In genomic region chr8:35114031-35114430, GRCm38 (mm10) we compare ENCODE assay signal across 16 mouse cellular contexts.
DNase-seq lines count a peak whose midpoint lies in the region; ATAC-seq and TF ChIP-seq lines count a peak whose summit lies in the region.
"Had no signal": no experiment of that assay in that cellular context is flagged by ENCODE, and none has a peak within 500 bp of the region (broad histone marks: within the 10 kb centered on the region; RNA-seq: fewer than 3 reads in every experiment).

No protein-coding gene starts in this region.

- no peaks in the 10 kb centered on the region for H3K27me3 ChIP-seq in embryonic facial prominence, embryonic 14.5 days (replicated peaks; ENCODE audit: control insufficient read depth, insufficient read depth, low read length)
- no peaks in the 10 kb centered on the region for H3K27me3 ChIP-seq in embryonic facial prominence, embryonic 10.5 days (replicated peaks; ENCODE audit: low read depth, poor library complexity, severe bottlenecking)
- H3K27me3 ChIP-seq in lung, postnatal 0 days (replicated peaks; ENCODE audit: insufficient read depth, low read length), result no peaks in the 10 kb centered on the region
- H3K27me3 ChIP-seq in megakaryocyte, embryonic 14.5 days (replicated peaks), result peaks cover 31% of the 10 kb centered on the region
- H3K27me3 ChIP-seq: intestine, embryonic 15.5 days had no signal

- no peaks in the 10 kb centered on the region for H3K36me3 ChIP-seq in embryonic facial prominence, embryonic 14.5 days (ENCODE audit: control insufficient read depth, insufficient read depth, low read length)
- H3K36me3 ChIP-seq in embryonic facial prominence, embryonic 10.5 days (replicated peaks), result no peaks in the 10 kb centered on the region
- no peaks in the 10 kb centered on the region for H3K36me3 ChIP-seq in lung, postnatal 0 days (ENCODE audit: insufficient read depth, low read length)
- H3K36me3 ChIP-seq in megakaryocyte, embryonic 14.5 days (replicated peaks; ENCODE audit: low read length), result no peaks in the 10 kb centered on the region
- H3K36me3 ChIP-seq: G1E; intestine, embryonic 15.5 days had no signal

- WGBS in embryonic facial prominence, embryonic 14.5 days, result 65% methylated on average over 10 of the region's 10 CpGs
- WGBS in embryonic facial prominence, embryonic 10.5 days, result 82% methylated on average over 10 of the region's 10 CpGs
- 58% methylated on average over 10 of the region's 10 CpGs for WGBS in lung, postnatal 0 days

- peak; percentile 16 for DNase-seq in embryonic facial prominence, embryonic 14.5 days (ENCODE audit: low spot score)
- no peak for DNase-seq in embryonic facial prominence, embryonic 10.5 days (ENCODE audit: low spot score)
- peak; percentile 29 for DNase-seq in lung, postnatal 0 days (ENCODE audit: low spot score)
- DNase-seq in lung, adult 18-20 months, result no peak
- DNase-seq in thymus, postnatal 10 days (ENCODE audit: low spot score in 2 of 2), result no peak
- DNase-seq in kidney, postnatal 36 days, result no peak
- DNase-seq: B cell, adult 2 months; cerebellum, adult 2 months; embryo, embryonic 11 days; gastrocnemius, postnatal 36 days; kidney, postnatal 25 days had no signal

- H3K4me1 ChIP-seq in embryonic facial prominence, embryonic 14.5 days (ENCODE audit: control insufficient read depth, insufficient read depth, low read length), result no peaks in the 10 kb centered on the region
- no peaks in the 10 kb centered on the region for H3K4me1 ChIP-seq in embryonic facial prominence, embryonic 10.5 days
- no peaks in the 10 kb centered on the region for H3K4me1 ChIP-seq in lung, postnatal 0 days (ENCODE audit: insufficient read depth, low read depth, low read length)
- 0 out of 2 replicates have a peak, but pooled peaks cover 4% of the 10 kb centered on the region for H3K4me1 ChIP-seq in megakaryocyte, embryonic 14.5 days
- H3K4me1 ChIP-seq: intestine, embryonic 15.5 days had no signal

- H3K4me3 ChIP-seq in embryonic facial prominence, embryonic 14.5 days (ENCODE audit: low read depth, low read length), result no peak overlapping the region
- H3K4me3 ChIP-seq in embryonic facial prominence, embryonic 10.5 days, result no peak overlapping the region
- H3K4me3 ChIP-seq in lung, postnatal 0 days (ENCODE audit: low read depth, low read length), result no peak overlapping the region
- peak overlapping the region; percentile 21 for H3K4me3 ChIP-seq in megakaryocyte, embryonic 14.5 days (replicated peaks)
- H3K4me3 ChIP-seq: intestine, embryonic 15.5 days had no signal

- H3K27ac ChIP-seq in embryonic facial prominence, embryonic 14.5 days (replicated peaks; ENCODE audit: low read depth, low read length), result no peak overlapping the region
- H3K27ac ChIP-seq in embryonic facial prominence, embryonic 10.5 days (replicated peaks), result no peak overlapping the region
- H3K27ac ChIP-seq in lung, postnatal 0 days (ENCODE audit: low read length), result no peak overlapping the region
- H3K27ac ChIP-seq: intestine, embryonic 15.5 days had no signal

- ATAC-seq in embryonic facial prominence, embryonic 14.5 days (ENCODE audit: low read depth), result peak; percentile 72
- ATAC-seq in lung, postnatal 0 days, result peak; percentile 43
- peak; percentile 87 for ATAC-seq in common myeloid progenitor, adult 5-6 weeks (replicated peaks; ENCODE audit: low read depth, poor library complexity, severe bottlenecking)
- ATAC-seq: activated CD4-positive, CD25-positive, alpha-beta regulatory T cell, adult 4 months; intestine, embryonic 15.5 days had no signal

- no peaks in the 10 kb centered on the region for H3K9me3 ChIP-seq in embryonic facial prominence, embryonic 14.5 days (ENCODE audit: control insufficient read depth, low read length)
- 0 out of 2 replicates have a peak, but pooled peaks cover 3% of the 10 kb centered on the region for H3K9me3 ChIP-seq in embryonic facial prominence, embryonic 10.5 days
- H3K9me3 ChIP-seq in lung, postnatal 0 days (ENCODE audit: low read length), result no peaks in the 10 kb centered on the region
- peaks cover 23% of the 10 kb centered on the region for H3K9me3 ChIP-seq in megakaryocyte, embryonic 14.5 days
- H3K9me3 ChIP-seq: intestine, embryonic 15.5 days had no signal

- no peak for TF ChIP-seq EP300 in lung, postnatal 0 days (IDR thresholded peaks at IDR 0.05)

- no peak overlapping the region for H3K4me2 ChIP-seq in embryonic facial prominence, embryonic 14.5 days (ENCODE audit: low read depth, low read length)
- no peak overlapping the region for H3K4me2 ChIP-seq in lung, postnatal 0 days (replicated peaks; ENCODE audit: low read depth, low read length)
- H3K4me2 ChIP-seq: intestine, embryonic 15.5 days had no signal

- no peak overlapping the region for H3K9ac ChIP-seq in embryonic facial prominence, embryonic 14.5 days (ENCODE audit: low read depth, low read length)
- no peak overlapping the region for H3K9ac ChIP-seq in lung, postnatal 0 days (replicated peaks; ENCODE audit: low read depth)
- H3K9ac ChIP-seq: intestine, embryonic 15.5 days had no signal

- no peak for TF ChIP-seq CTCF in lung, postnatal 0 days (IDR thresholded peaks at IDR 0.05)

Comparison
In these comparisons a context has a peak if more than half of its experiments do, and no peak if none do; other contexts are left out.
1. DNase-seq: peak in embryonic facial prominence, embryonic 14.5 days (single experiment) and lung, postnatal 0 days (single experiment); none in embryonic facial prominence, embryonic 10.5 days (single experiment), lung, adult 18-20 months (0 of 2), thymus, postnatal 10 days (0 of 2) and kidney, postnatal 36 days (0 of 2).
2. Peak in every context shown above with its lines, with median percentiles within 50 percentile points of each other: ATAC-seq.